Mouse (Mus musculus): Measurements from ENCODE around the gene Hivep3.

The Hivep3 gene

GRCm38 (mm10) chr4:120058157-120058556 lies 324.6 kb downstream of the Hivep3 start:
- no peak for DNase-seq (ENCODE audit: low read depth)

GRCm38 (mm10) chr4:120058794-120059193 lies 325.2 kb downstream of the Hivep3 start:
- no peak for DNase-seq (ENCODE audit: low read depth)

GRCm38 (mm10) chr4:120061727-120062126 lies 328.1 kb downstream of the Hivep3 start:
- no peak for DNase-seq (ENCODE audit: low read depth)

- no peak for DNase-seq (ENCODE audit: low read depth)
Measured at GRCm38 (mm10) chr4:120062198-120062597, 328.6 kb downstream of the Hivep3 start.

GRCm38 (mm10) chr4:120062754-120063153 lies 329.2 kb downstream of the Hivep3 start:
- DNase-seq (ENCODE audit: low read depth) = no peak

- no peak for DNase-seq (ENCODE audit: low read depth)
Measured at GRCm38 (mm10) chr4:120063353-120064124, 330.0 kb downstream of the Hivep3 start.

- DNase-seq (ENCODE audit: low read depth) = no peak
Measured at GRCm38 (mm10) chr4:120064696-120065095, 331.1 kb downstream of the Hivep3 start, which contains the start of gene AL607142.1. AL607142.1 (plus strand) TSS chr4:120064996.

- DNase-seq (ENCODE audit: low read depth) = no peak
Measured at GRCm38 (mm10) chr4:120066841-120067591, 333.4 kb downstream of the Hivep3 start.

- no peak for DNase-seq (ENCODE audit: low read depth)
Measured at GRCm38 (mm10) chr4:120067592-120068235, 334.1 kb downstream of the Hivep3 start.

- DNase-seq (ENCODE audit: low read depth) = no peak
Measured at GRCm38 (mm10) chr4:120068883-120069581, 335.4 kb downstream of the Hivep3 start.

GRCm38 (mm10) chr4:120069582-120069980 lies 336.0 kb downstream of the Hivep3 start:
- DNase-seq (ENCODE audit: low read depth) = no peak

- DNase-seq (ENCODE audit: low read depth) = no peak
Measured at GRCm38 (mm10) chr4:120071411-120071810, 337.8 kb downstream of the Hivep3 start.

- DNase-seq (ENCODE audit: low read depth) = no peak
Measured at GRCm38 (mm10) chr4:120071842-120072507, 338.4 kb downstream of the Hivep3 start.

GRCm38 (mm10) chr4:120074061-120074460 lies 340.5 kb downstream of the Hivep3 start:
- DNase-seq (ENCODE audit: low read depth) = no peak

GRCm38 (mm10) chr4:120077322-120077721 lies 343.7 kb downstream of the Hivep3 start:
- no peak for DNase-seq (ENCODE audit: low read depth)

- DNase-seq (ENCODE audit: low read depth) = no peak
Measured at GRCm38 (mm10) chr4:120082527-120082926, 348.9 kb downstream of the Hivep3 start.

- no peak for DNase-seq (ENCODE audit: low read depth)
Measured at GRCm38 (mm10) chr4:120083700-120084099, 350.1 kb downstream of the Hivep3 start.

GRCm38 (mm10) chr4:120089536-120089935 lies 356.0 kb downstream of the Hivep3 start:
- DNase-seq (ENCODE audit: low read depth) = no peak

GRCm38 (mm10) chr4:120091997-120092783 lies 358.6 kb downstream of the Hivep3 start:
- DNase-seq (ENCODE audit: low read depth) = no peak

GRCm38 (mm10) chr4:120096935-120097334 lies 363.4 kb downstream of the Hivep3 start:
- no peak for DNase-seq (ENCODE audit: low read depth)

GRCm38 (mm10) chr4:120101186-120101585 lies 367.6 kb downstream of the Hivep3 start:
- no peak for DNase-seq (ENCODE audit: low read depth)
